Mouse (Mus musculus) megakaryocyte progenitor cell, adult 5-6 weeks (primary cell): Measurements from ENCODE around the gene Slc17a2. TPM values are rescaled to one million over a fixed set of nuclear protein-coding genes. Genes with fewer than 3 reads are reported as not detected.
"Not testable (repeated sequence)": the region's sequence is repeated elsewhere in the genome, so short reads cannot be mapped to it uniquely, and the experiment has no call there.

Experiments
- ATAC-seq: replicated peaks from 2 replicates; pipeline ENCODE4 v1.8.0; 2016; ENCODE audit warnings: mild to moderate bottlenecking, moderate TSS enrichment, inconsistent platforms; ENCODE audit not compliant: poor library complexity
- total RNA-seq, 2 experiments: library from RNA; stranded (forward) in 1 of 2; stranded (reverse) in 1 of 2; fragments of 157-497, 149-512 nt in 1 of 2; fragments of 200-1000 nt in 1 of 2; gene quantifications; 2 replicates each; pipeline versions ENCODE4 v1.2.3 to v1.2.4; 2015 to 2017

Gene Slc17a2
- total RNA-seq (2015) (not detected in 2 replicates), total RNA-seq (2017) (not detected in 2 replicates)

DNA sequence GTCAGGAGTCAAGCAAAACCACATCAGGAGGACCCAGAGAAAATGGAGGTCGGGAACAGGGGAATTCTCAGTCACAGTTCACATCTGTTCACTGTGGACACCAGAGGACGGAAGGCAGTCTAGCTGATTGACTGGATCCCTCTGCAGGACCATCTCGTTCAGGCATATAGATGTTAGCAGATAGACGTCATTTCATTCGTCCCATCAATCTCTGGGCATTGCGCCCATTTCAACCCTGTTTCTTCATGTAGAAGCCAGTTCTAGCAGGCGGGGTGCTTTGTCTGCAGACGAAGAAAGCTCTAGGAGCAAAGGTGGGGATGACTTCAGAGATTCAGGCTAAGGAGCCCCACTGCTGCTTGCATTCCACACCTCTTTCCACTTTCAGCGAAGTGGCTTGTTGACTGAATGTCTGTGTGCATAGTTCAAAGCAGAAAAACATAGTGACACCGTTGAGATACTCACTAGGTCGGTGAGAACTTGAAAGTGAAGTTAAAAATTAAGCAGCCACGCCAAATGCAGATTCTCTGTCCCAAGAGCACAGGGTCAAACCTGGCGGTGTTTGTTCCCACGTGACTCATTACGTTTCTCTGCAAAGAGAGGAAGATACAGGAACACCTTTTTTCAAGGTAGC is at the start of gene Slc17a2:
Gene Slc17a2 (plus strand): TSS at position 572 of the 631 bp plus-strand sequence.
- ATAC-seq, result no peak

DNA sequence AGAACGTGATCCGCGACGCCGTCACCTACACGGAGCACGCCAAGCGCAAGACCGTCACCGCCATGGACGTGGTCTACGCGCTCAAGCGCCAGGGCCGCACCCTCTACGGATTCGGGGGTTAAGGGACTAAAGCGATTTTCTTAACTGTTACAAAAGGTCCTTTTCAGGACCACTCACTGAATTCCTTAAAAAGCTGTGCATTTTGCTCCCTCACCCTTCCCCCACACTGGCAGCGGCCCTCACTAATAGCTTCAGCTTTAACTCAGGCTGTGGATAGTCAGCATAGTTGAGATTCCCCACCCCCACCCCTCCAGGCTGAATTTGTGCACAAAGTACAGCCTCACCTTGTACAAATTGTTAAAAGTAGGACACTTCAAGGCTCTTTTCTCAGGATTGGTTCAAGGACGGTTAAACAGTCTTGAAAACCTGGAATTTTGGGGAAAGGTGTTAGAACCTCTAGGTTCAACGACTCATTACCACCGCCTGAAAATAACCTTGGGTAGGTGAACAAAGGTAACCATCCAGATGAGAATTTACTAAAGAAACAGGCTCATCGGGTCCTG is 49.5 kb upstream of the Slc17a2 start:
- peak; percentile 25 for ATAC-seq

- no peak for ATAC-seq
Measured at GRCm38 (mm10) chr13:23757921-23758320, 48.9 kb upstream of the Slc17a2 start.

DNA sequence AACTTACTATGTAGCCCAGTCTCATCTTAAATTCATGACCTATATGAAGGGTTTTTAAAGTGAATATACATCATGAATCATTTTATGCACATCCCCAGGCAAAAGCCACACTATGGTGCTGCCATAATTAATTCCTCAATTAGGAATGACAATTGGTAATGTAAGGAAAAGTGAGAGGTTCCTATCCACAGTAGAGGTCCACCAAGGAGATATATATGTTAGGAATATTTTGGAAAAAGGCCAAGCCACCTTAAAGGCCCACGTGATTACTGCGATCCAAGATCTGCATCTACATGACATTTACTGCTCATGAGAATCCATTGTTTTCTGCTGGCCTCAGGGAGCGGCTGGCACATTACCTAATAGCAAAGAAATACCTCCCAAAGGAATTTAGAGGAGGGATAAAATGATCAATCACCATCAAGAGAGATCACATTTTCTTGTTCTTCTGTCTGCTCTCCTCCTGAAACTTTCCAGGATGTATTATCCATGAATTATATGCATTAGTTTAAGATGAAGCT is 47.5 kb upstream of the Slc17a2 start:
- ATAC-seq, result no peak

GRCm38 (mm10) chr13:23759916-23760239 is 46.9 kb upstream of the Slc17a2 start:
- no peak for ATAC-seq

GRCm38 (mm10) chr13:23760240-23760971 is 46.4 kb upstream of the Slc17a2 start:
- ATAC-seq, result no peak

GRCm38 (mm10) chr13:23760972-23761864 is 45.6 kb upstream of the Slc17a2 start, which contains the start of gene Hist1h4a:
Hist1h4a (minus strand) TSS chr13:23761230.
- peak; percentile 35 for ATAC-seq

DNA sequence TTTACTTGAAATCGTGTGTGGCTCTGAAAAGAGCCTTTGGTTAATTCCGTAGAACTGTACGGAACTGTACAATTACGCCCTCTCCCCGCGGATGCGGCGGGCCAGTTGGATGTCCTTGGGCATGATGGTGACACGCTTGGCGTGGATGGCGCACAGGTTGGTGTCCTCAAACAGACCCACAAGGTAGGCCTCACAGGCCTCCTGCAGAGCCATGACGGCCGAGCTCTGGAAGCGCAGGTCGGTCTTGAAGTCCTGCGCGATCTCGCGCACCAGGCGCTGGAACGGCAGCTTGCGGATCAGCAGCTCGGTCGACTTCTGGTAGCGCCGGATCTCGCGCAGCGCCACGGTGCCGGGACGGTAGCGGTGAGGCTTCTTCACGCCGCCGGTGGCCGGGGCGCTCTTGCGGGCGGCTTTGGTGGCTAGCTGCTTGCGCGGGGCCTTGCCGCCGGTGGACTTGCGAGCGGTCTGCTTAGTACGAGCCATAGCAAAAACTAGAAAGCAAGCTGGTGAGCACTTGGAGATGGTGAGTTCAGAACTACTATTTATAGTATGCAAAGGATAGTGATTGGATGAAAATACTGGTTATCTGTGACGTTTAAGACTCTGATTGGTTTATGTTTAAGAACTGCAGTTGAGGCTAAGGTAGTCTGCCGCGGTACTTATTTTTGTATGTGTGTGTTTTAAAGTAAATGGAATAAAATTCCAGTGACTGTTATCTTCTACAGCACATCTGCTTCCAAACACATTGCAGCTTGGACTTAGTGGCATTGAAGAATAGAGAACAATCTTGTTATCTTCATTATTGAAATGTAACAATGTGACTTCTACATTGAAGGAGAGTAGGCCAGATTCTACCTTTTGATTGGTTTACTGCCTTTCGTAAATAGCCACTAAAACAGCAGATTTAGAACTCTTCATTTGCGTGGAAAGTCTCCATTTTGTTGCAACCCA is 44.6 kb upstream of the Slc17a2 start, which contains the start of gene Hist1h3a:
Gene Hist1h3a (minus strand): TSS at position 516 of the 951 bp plus-strand sequence.
- peak; percentile 36 for ATAC-seq

DNA sequence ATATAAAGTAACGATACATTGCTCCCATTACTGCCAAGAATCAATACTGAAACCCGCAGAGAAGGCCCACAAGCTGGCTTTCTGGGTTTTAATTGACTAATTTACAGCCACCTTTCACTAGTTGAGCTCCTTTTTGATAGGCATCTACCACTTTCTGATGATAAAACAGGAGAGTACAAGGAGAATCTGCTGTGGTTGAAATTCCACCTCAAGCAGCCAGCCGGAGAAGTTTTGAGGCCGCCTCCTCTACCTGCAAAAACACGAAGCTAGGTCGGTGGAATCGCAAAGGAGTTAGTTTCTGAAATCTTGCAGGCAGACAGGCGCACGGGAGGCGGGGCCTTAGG is 43.6 kb upstream of the Slc17a2 start:
- ATAC-seq, result no peak

DNA sequence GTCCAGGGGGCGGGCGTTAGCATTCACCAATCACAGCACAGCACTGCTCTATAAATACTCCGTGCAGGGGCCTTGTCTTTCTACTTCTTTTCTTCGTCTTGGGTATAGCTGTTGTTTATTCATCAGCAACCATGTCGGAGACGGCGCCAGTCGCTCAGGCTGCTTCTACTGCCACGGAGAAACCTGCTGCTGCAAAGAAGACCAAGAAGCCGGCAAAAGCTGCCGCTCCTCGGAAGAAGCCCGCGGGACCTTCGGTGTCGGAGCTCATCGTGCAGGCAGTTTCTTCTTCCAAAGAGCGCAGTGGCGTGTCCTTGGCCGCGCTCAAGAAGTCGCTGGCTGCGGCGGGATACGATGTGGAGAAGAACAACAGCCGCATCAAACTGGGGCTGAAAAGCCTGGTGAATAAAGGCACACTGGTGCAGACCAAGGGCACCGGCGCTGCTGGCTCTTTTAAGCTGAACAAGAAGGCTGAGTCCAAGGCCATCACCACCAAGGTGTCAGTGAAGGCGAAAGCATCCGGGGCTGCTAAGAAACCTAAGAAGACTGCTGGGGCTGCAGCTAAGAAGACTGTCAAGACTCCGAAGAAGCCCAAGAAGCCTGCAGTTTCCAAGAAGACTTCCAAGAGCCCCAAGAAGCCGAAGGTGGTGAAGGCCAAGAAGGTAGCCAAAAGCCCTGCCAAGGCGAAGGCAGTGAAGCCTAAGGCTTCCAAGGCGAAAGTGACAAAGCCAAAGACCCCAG is 43.0 kb upstream of the Slc17a2 start, which contains the start of gene Hist1h1a:
Gene Hist1h1a (plus strand): TSS at position 81 of the 738 bp plus-strand sequence.
- ATAC-seq, result peak; percentile 43

GRCm38 (mm10) chr13:23764324-23765171 is 42.2 kb upstream of the Slc17a2 start:
- ATAC-seq, result no peak

GRCm38 (mm10) chr13:23765172-23765513 is 41.6 kb upstream of the Slc17a2 start:
- no peak for ATAC-seq

DNA sequence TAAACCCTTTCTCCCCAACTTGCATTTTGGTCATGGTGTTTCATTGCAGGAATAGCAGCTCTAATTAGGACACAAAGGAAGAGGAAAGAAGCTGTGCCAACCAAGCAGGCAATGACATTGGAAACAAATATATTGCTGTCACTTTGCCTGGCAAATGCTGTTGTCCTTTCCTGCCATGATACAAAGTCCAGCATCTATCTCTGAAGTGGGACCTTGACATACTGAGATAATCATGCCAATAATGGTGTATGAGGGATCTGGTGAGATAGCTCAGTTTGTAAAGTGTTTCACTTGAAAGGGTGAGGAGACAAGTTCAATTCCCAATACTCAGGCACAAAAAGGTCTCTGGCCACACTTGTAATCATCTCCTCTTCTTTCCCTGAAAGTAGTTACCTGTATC is 40.0 kb upstream of the Slc17a2 start:
- no peak for ATAC-seq

DNA sequence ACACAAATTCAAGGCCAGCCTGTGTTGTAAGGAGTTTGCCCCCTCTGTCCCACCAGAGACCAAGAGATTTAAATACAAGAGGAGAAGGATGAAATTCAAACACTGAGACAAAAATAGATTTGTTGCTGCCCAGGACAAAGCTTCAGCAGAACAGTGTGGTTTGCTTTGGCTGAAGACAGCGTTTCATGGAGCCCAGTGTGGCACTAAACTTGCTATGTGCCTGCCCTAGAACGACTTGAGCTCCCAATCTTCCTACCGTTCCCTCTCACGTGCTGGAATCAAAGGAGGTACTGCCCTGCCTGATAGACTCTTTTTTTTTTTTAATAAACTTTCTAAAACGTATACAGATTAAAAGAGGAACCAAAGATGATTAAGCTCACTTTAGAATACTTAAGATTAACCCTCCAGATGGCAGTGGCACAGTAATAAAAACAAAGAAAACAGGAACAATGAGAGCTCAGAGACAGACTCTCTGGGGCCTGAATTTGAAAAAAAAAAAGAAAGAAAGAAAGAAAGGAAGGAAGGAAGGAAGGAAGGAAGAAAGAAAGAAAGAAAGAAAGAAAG is 37.9 kb upstream of the Slc17a2 start:
- peak; percentile 39 for ATAC-seq

DNA sequence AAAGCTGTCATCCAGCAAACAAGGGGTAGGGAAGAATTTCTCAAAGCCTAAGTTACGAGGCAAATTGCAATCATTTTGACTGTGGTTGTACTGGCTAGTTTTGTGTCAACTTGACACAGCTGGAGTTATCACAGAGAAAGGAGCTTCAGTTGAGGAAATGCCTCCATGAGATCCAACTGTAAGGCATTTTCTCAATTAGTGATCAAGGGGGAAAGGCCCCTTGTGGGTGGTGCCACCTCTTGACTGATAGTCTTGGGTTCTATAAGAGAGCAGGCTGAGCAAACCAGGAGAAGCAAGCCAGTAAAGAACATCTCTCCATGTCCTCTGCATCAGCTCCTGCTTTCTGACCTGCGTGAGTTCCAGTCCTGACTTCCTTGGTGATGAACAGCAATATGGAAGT is 37.2 kb upstream of the Slc17a2 start, which contains the start of gene Trim38:
Gene Trim38 (plus strand): TSS at position 301 of the 400 bp plus-strand sequence.
- ATAC-seq, result not testable (repeated sequence)

GRCm38 (mm10) chr13:23772561-23773313 is 34.1 kb upstream of the Slc17a2 start:
- ATAC-seq, result peak; percentile 89

DNA sequence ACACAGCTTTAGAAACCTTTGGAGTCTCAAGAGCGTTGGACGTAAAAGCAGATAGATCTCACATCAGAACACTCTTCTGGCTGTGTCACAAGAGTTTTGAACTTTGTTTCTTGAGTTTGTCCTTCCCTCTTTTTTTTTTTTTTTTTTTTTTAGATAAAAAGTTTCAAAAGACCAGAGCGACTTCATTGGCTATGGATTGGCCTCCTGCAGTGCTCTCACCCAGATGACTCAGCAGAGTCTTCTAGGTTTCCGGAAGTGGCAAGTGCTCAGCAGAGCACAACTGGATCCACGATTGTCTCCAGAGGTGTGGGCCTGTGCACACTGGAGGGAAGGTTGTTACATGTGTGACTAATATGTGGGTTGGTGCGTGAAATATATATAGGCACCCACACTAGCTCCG is 28.5 kb upstream of the Slc17a2 start:
- peak; percentile 74 for ATAC-seq
